Mouse (Mus musculus): ENCODE results near the gene Ceacam9. TPM values are rescaled to one million over a fixed set of nuclear protein-coding genes. Genes with fewer than 3 reads are reported as not detected.
"Not testable (repeated sequence)": the region's sequence is repeated elsewhere in the genome, so short reads cannot be mapped to it uniquely, and the experiment has no call there.

The Ceacam9 gene
- polyA plus RNA-seq, 1 experiment from 2014 or later: not detected

GRCm38 (mm10) chr7:16706385-16706784 lies 15.3 kb upstream of the Ceacam9 start:
- H3K9me3 ChIP-seq (replicated peaks; ENCODE audit: control insufficient read depth, low read length): no peaks in the 10 kb centered on the region
- no peak overlapping the region for H3K4me3 ChIP-seq (ENCODE audit: low read depth, low read length)
- no peaks in the 10 kb centered on the region for H3K36me3 ChIP-seq (ENCODE audit: control insufficient read depth, insufficient read depth, low read length)
- H3K4me1 ChIP-seq (ENCODE audit: control insufficient read depth, insufficient read depth, low read length): peaks cover 10% of the 10 kb centered on the region
- H3K9ac ChIP-seq (ENCODE audit: low read depth, low read length): no peak overlapping the region
- H3K4me2 ChIP-seq: peak overlapping the region; percentile 3; the same call in 1 of the 2 replicates
- 27% methylated on average over 9 of the region's 9 CpGs for WGBS (ENCODE audit: insufficient replicate concordance)
- H3K27me3 ChIP-seq (ENCODE audit: control insufficient read depth, insufficient read depth, low read length): no peaks in the 10 kb centered on the region
- 0 out of 2 replicates have a peak, but pooled peaks have one; percentile 49 for ATAC-seq (replicated peaks; ENCODE audit: insufficient number of reproducible peaks, low FRiP score, low TSS enrichment)
- H3K27ac ChIP-seq (ENCODE audit: low read depth, low read length): peak overlapping the region; percentile 48

- Histone ChIP-seq H3K9ac (ENCODE audit: low read depth, low read length) (no peak overlapping the region), H3K9me3 (replicated peaks; ENCODE audit: control insufficient read depth, low read length) (no peaks in the 10 kb centered on the region), H3K4me2 (peak overlapping the region; percentile 43), H3K4me1 (ENCODE audit: control insufficient read depth, insufficient read depth, low read length) (peaks cover 10% of the 10 kb centered on the region), H3K27ac (ENCODE audit: low read depth, low read length) (no peak overlapping the region), H3K4me3 (ENCODE audit: low read depth, low read length) (no peak overlapping the region), H3K27me3 (ENCODE audit: control insufficient read depth, insufficient read depth, low read length) (no peaks in the 10 kb centered on the region), H3K36me3 (ENCODE audit: control insufficient read depth, insufficient read depth, low read length) (no peaks in the 10 kb centered on the region)
- 6% methylated on average over 9 of the region's 9 CpGs for WGBS (ENCODE audit: insufficient replicate concordance)
- ATAC-seq (replicated peaks; ENCODE audit: insufficient number of reproducible peaks, low FRiP score, low TSS enrichment): peak; percentile 49; the same call in 1 of the 2 replicates
Observed at GRCm38 (mm10) chr7:16708244-16708643, 13.5 kb upstream of the Ceacam9 start.

GRCm38 (mm10) chr7:16710604-16711003 lies 11.1 kb upstream of the Ceacam9 start:
- H3K36me3 ChIP-seq (ENCODE audit: control insufficient read depth, insufficient read depth, low read length): no peaks in the 10 kb centered on the region

GRCm38 (mm10) chr7:16712633-16713415 lies 8.9 kb upstream of the Ceacam9 start:
- no peak overlapping the region for H3K4me3 ChIP-seq (ENCODE audit: low read depth, low read length)
- no peaks in the 10 kb centered on the region for H3K36me3 ChIP-seq (ENCODE audit: control insufficient read depth, insufficient read depth, low read length)
- no peaks in the 10 kb centered on the region for H3K9me3 ChIP-seq (replicated peaks; ENCODE audit: control insufficient read depth, low read length)
- WGBS (ENCODE audit: insufficient replicate concordance): 67% methylated on average over 13 of the region's 13 CpGs
- ATAC-seq (replicated peaks; ENCODE audit: insufficient number of reproducible peaks, low FRiP score, low TSS enrichment): no peak
- H3K27me3 ChIP-seq (ENCODE audit: control insufficient read depth, insufficient read depth, low read length): no peaks in the 10 kb centered on the region
- H3K4me1 ChIP-seq (ENCODE audit: control insufficient read depth, insufficient read depth, low read length): peaks cover 3% of the 10 kb centered on the region
- no peak overlapping the region for H3K27ac ChIP-seq (ENCODE audit: low read depth, low read length)
- H3K4me2 ChIP-seq: no peak overlapping the region
- no peak overlapping the region for H3K9ac ChIP-seq (ENCODE audit: low read depth, low read length)

More at GRCm38 (mm10) chr7:16710604-16711003, 11.1 kb upstream of the Ceacam9 start:
- Histone ChIP-seq H3K27me3 (ENCODE audit: control insufficient read depth, insufficient read depth, low read length) (no peaks in the 10 kb centered on the region), H3K4me3 (ENCODE audit: low read depth, low read length) (no peak overlapping the region), H3K9ac (ENCODE audit: low read depth, low read length) (no peak overlapping the region), H3K4me1 (ENCODE audit: control insufficient read depth, insufficient read depth, low read length) (peaks cover 10% of the 10 kb centered on the region), H3K4me2 (no peak overlapping the region), H3K27ac (ENCODE audit: low read depth, low read length) (no peak overlapping the region), H3K9me3 (replicated peaks; ENCODE audit: control insufficient read depth, low read length) (no peaks in the 10 kb centered on the region)
- no peak for ATAC-seq (replicated peaks; ENCODE audit: insufficient number of reproducible peaks, low FRiP score, low TSS enrichment)
- 71% methylated on average over 5 of the region's 5 CpGs for WGBS (ENCODE audit: insufficient replicate concordance)

- H3K4me3 ChIP-seq (ENCODE audit: low read depth, low read length); ATAC-seq (replicated peaks; ENCODE audit: insufficient number of reproducible peaks, low FRiP score, low TSS enrichment); H3K27ac ChIP-seq (ENCODE audit: low read depth, low read length); H3K4me2 ChIP-seq; H3K4me1 ChIP-seq (ENCODE audit: control insufficient read depth, insufficient read depth, low read length); H3K27me3 ChIP-seq (ENCODE audit: control insufficient read depth, insufficient read depth, low read length); H3K9me3 ChIP-seq (replicated peaks; ENCODE audit: control insufficient read depth, low read length); H3K36me3 ChIP-seq (ENCODE audit: control insufficient read depth, insufficient read depth, low read length): not testable (repeated sequence)
- H3K9ac ChIP-seq (ENCODE audit: low read depth, low read length): 0 out of 2 replicates have a peak overlapping the region, but pooled peaks have one; percentile 28
- 33% methylated on average over 8 of the region's 8 CpGs for WGBS (ENCODE audit: insufficient replicate concordance)
Observed at GRCm38 (mm10) chr7:16716456-16717152, 5.1 kb upstream of the Ceacam9 start.

- H3K4me3 ChIP-seq (ENCODE audit: low read depth, low read length); H3K27me3 ChIP-seq (ENCODE audit: control insufficient read depth, insufficient read depth, low read length); ATAC-seq (replicated peaks; ENCODE audit: insufficient number of reproducible peaks, low FRiP score, low TSS enrichment); H3K4me2 ChIP-seq; H3K36me3 ChIP-seq (ENCODE audit: control insufficient read depth, insufficient read depth, low read length); H3K9ac ChIP-seq (ENCODE audit: low read depth, low read length); H3K27ac ChIP-seq (ENCODE audit: low read depth, low read length); H3K9me3 ChIP-seq (replicated peaks; ENCODE audit: control insufficient read depth, low read length); H3K4me1 ChIP-seq (ENCODE audit: control insufficient read depth, insufficient read depth, low read length): not testable (repeated sequence)
- 53% methylated on average over 3 of the region's 3 CpGs for WGBS (ENCODE audit: insufficient replicate concordance)
Observed at GRCm38 (mm10) chr7:16722490-16722889, 761 bp downstream of the Ceacam9 start.

- no peak overlapping the region for H3K4me3 ChIP-seq (ENCODE audit: low read depth, low read length)
- H3K4me1 ChIP-seq (ENCODE audit: control insufficient read depth, insufficient read depth, low read length): peaks cover 7% of the 10 kb centered on the region; the same call in 1 of the 2 replicates
- no peaks in the 10 kb centered on the region for H3K27me3 ChIP-seq (ENCODE audit: control insufficient read depth, insufficient read depth, low read length)
- no peaks in the 10 kb centered on the region for H3K36me3 ChIP-seq (ENCODE audit: control insufficient read depth, insufficient read depth, low read length)
- H3K9me3 ChIP-seq (replicated peaks; ENCODE audit: control insufficient read depth, low read length): no peaks in the 10 kb centered on the region
- 0 out of 2 replicates have a peak, but pooled peaks have one; percentile 33 for ATAC-seq (replicated peaks; ENCODE audit: insufficient number of reproducible peaks, low FRiP score, low TSS enrichment)
- WGBS (ENCODE audit: insufficient replicate concordance): 21% methylated on average over 14 of the region's 14 CpGs
- H3K27ac ChIP-seq (ENCODE audit: low read depth, low read length): no peak overlapping the region
- no peak overlapping the region for H3K9ac ChIP-seq (ENCODE audit: low read depth, low read length)
- H3K4me2 ChIP-seq: peak overlapping the region; percentile 42
Observed at GRCm38 (mm10) chr7:16728596-16729348, 7.0 kb downstream of the Ceacam9 start.

- 0% methylated on average over 7 of the region's 7 CpGs for WGBS (ENCODE audit: insufficient replicate concordance)
- not testable (repeated sequence) for H3K4me3 ChIP-seq (ENCODE audit: low read depth, low read length); H3K9ac ChIP-seq (ENCODE audit: low read depth, low read length); H3K27me3 ChIP-seq (ENCODE audit: control insufficient read depth, insufficient read depth, low read length); H3K9me3 ChIP-seq (replicated peaks; ENCODE audit: control insufficient read depth, low read length); H3K4me1 ChIP-seq (ENCODE audit: control insufficient read depth, insufficient read depth, low read length); H3K36me3 ChIP-seq (ENCODE audit: control insufficient read depth, insufficient read depth, low read length)
- peak; percentile 29; the same call in 1 of the 2 replicates for ATAC-seq (replicated peaks; ENCODE audit: insufficient number of reproducible peaks, low FRiP score, low TSS enrichment)
- H3K27ac ChIP-seq (ENCODE audit: low read depth, low read length): 0 out of 2 replicates have a peak overlapping the region, but pooled peaks have one; percentile 46
- peak overlapping the region; percentile 27 for H3K4me2 ChIP-seq
Observed at GRCm38 (mm10) chr7:16729563-16729962, 7.8 kb downstream of the Ceacam9 start.
